Mouse (Mus musculus): ENCODE data around the gene Lct. TPM values are rescaled to one million over a fixed set of nuclear protein-coding genes. Genes with fewer than 3 reads are reported as not detected.

Lct gene
- polyA plus RNA-seq, 1 experiment = 0.01 TPM

GRCm38 (mm10) chr1:128243627-128243995 is 84.5 kb downstream of the Lct start, which contains the start of gene Ubxn4:
Gene Ubxn4, plus strand, starts transcription at chr1:128243964.
- no peak for TF ChIP-seq USF1 (IDR thresholded peaks at IDR 0.05; ENCODE audit: low read depth)
- no peak for TF ChIP-seq E2F4 (IDR thresholded peaks at IDR 0.05; ENCODE audit: insufficient read depth)
- TF ChIP-seq POLR2A (IDR thresholded peaks at IDR 0.05; ENCODE audit: insufficient read length, low read depth) = no peak
- no peak for TF ChIP-seq POLR2AphosphoS2 (IDR thresholded peaks at IDR 0.05; ENCODE audit: insufficient read length, low read depth)
- no peak for TF ChIP-seq MYOG (IDR thresholded peaks at IDR 0.05; ENCODE audit: control insufficient read depth in 1 of 3, insufficient read depth in 1 of 3, insufficient read length in 2 of 3, low read depth in 2 of 3)
- no peak for TF ChIP-seq REST (IDR thresholded peaks at IDR 0.05; ENCODE audit: insufficient read depth, insufficient read length)
- no peak for TF ChIP-seq SRF (IDR thresholded peaks at IDR 0.05; ENCODE audit: control insufficient read depth, insufficient read length, low read depth)
- no peak for TF ChIP-seq TCF12 (IDR thresholded peaks at IDR 0.05; ENCODE audit: insufficient read depth, poor library complexity, severe bottlenecking)
- no peak for TF ChIP-seq TCF3 (IDR thresholded peaks at IDR 0.05; ENCODE audit: insufficient read length, low read depth)
- no peak for TF ChIP-seq CEBPB (IDR thresholded peaks at IDR 0.05; ENCODE audit: insufficient read depth, poor library complexity, severe bottlenecking)
- TF ChIP-seq MAX (IDR thresholded peaks at IDR 0.05; ENCODE audit: low read depth) = no peak
- TF ChIP-seq MYOD1 (IDR thresholded peaks at IDR 0.05; ENCODE audit: control insufficient read depth in 1 of 3, insufficient read length in 2 of 3, low read depth in 2 of 3) = no peak
- Histone ChIP-seq H3K4me3 (peak within 1 kb of the TSS; percentile 85), H3K79me2 (ENCODE audit: control insufficient read depth, insufficient read depth) (peaks cover 39% of the 10 kb centered on the region), H3K4me2 (ENCODE audit: low read depth) (peak within 1 kb of the TSS; percentile 78), H3K27me3 (ENCODE audit: control insufficient read depth, insufficient read depth, insufficient read length) (no peaks in the 10 kb centered on the region), H3ac (ENCODE audit: control insufficient read depth, insufficient read length) (peak within 1 kb of the TSS; percentile 85), H3K36me3 (ENCODE audit: control insufficient read depth, insufficient read depth) (peaks cover 6% of the 10 kb centered on the region)

- H3ac ChIP-seq (ENCODE audit: control insufficient read depth, insufficient read length) = no peak overlapping the region
- H3K4me2 ChIP-seq (ENCODE audit: low read depth) = no peak overlapping the region
- no peaks in the 10 kb centered on the region for H3K27me3 ChIP-seq (ENCODE audit: control insufficient read depth, insufficient read depth, insufficient read length)
- H3K4me3 ChIP-seq = no peak overlapping the region
- peaks cover 52% of the 10 kb centered on the region for H3K36me3 ChIP-seq (ENCODE audit: control insufficient read depth, insufficient read depth)
- TF ChIP-seq SRF (IDR thresholded peaks at IDR 0.05; ENCODE audit: control insufficient read depth, insufficient read length, low read depth) (no peak), CEBPB (IDR thresholded peaks at IDR 0.05; ENCODE audit: insufficient read depth, poor library complexity, severe bottlenecking) (no peak), TCF12 (IDR thresholded peaks at IDR 0.05; ENCODE audit: insufficient read depth, poor library complexity, severe bottlenecking) (no peak), MYOG (IDR thresholded peaks at IDR 0.05; ENCODE audit: control insufficient read depth in 1 of 3, insufficient read depth in 1 of 3, insufficient read length in 2 of 3, low read depth in 2 of 3) (no peak), REST (IDR thresholded peaks at IDR 0.05; ENCODE audit: insufficient read depth, insufficient read length) (no peak), POLR2AphosphoS2 (IDR thresholded peaks at IDR 0.05; ENCODE audit: insufficient read length, low read depth) (no peak), POLR2A (IDR thresholded peaks at IDR 0.05; ENCODE audit: insufficient read length, low read depth) (no peak), TCF3 (IDR thresholded peaks at IDR 0.05; ENCODE audit: insufficient read length, low read depth) (no peak), E2F4 (IDR thresholded peaks at IDR 0.05; ENCODE audit: insufficient read depth) (no peak), MAX (IDR thresholded peaks at IDR 0.05; ENCODE audit: low read depth) (no peak), USF1 (IDR thresholded peaks at IDR 0.05; ENCODE audit: low read depth) (no peak), MYOD1 (IDR thresholded peaks at IDR 0.05; ENCODE audit: control insufficient read depth in 1 of 3, insufficient read length in 2 of 3, low read depth in 2 of 3) (no peak)
- no peaks in the 10 kb centered on the region for H3K79me2 ChIP-seq (ENCODE audit: control insufficient read depth, insufficient read depth)
Measured at GRCm38 (mm10) chr1:128235181-128235580, 92.9 kb downstream of the Lct start.

Other genes with a start within 250 kb of the Lct start
- gene Zranb3, start 225.3 kb downstream of the Lct start, polyA plus RNA-seq (2012; fragmentation: generic; extraction: Trizol) = 1.6 TPM
- gene R3hdm1, start 225.0 kb downstream of the Lct start, polyA plus RNA-seq (2012; fragmentation: generic; extraction: Trizol) = 32.6 TPM
- 30.1 TPM for gene Ubxn4, start 84.4 kb downstream of the Lct start, polyA plus RNA-seq (2012; fragmentation: generic; extraction: Trizol)
- gene Mcm6, start 31.3 kb upstream of the Lct start, polyA plus RNA-seq (2012; fragmentation: generic; extraction: Trizol) = 27.0 TPM
- gene Dars, start 89.0 kb upstream of the Lct start, polyA plus RNA-seq (2012; fragmentation: generic; extraction: Trizol) = 63.2 TPM

Data from myocyte (in vitro differentiated cells).